Mouse (Mus musculus): ENCODE results near the gene Aloxe3. TPM values are rescaled to one million over a fixed set of nuclear protein-coding genes. Genes with fewer than 3 reads are reported as not detected.

The Aloxe3 gene
- polyA plus RNA-seq, 1 experiment: 0.01 TPM

GRCm38 (mm10) chr11:69098762-69099091 is 27.0 kb upstream of the Aloxe3 start:
- H3K36me3 ChIP-seq (ENCODE audit: control insufficient read depth): peaks cover 33% of the 10 kb centered on the region
- no peaks in the 10 kb centered on the region for H3K9me3 ChIP-seq (ENCODE audit: control insufficient read depth, low read length)
- H3K27me3 ChIP-seq (ENCODE audit: control insufficient read depth): no peaks in the 10 kb centered on the region
- H3K4me1 ChIP-seq (ENCODE audit: control insufficient read depth): peaks cover 70% of the 10 kb centered on the region
- peak overlapping the region; percentile 65 for H3K4me3 ChIP-seq (replicated peaks)
- no peak for TF ChIP-seq GATA1 (IDR thresholded peaks at IDR 0.05; ENCODE audit: low read length)
- TF ChIP-seq TAL1 (IDR thresholded peaks at IDR 0.05; ENCODE audit: low read length): no peak

GRCm38 (mm10) chr11:69099177-69099914 is 26.4 kb upstream of the Aloxe3 start:
- TF ChIP-seq TAL1 (IDR thresholded peaks at IDR 0.05; ENCODE audit: low read length) (no peak), GATA1 (IDR thresholded peaks at IDR 0.05; ENCODE audit: low read length) (no peak)
- peaks cover 39% of the 10 kb centered on the region for H3K36me3 ChIP-seq (ENCODE audit: control insufficient read depth)
- H3K4me1 ChIP-seq (ENCODE audit: control insufficient read depth): peaks cover 65% of the 10 kb centered on the region
- H3K27me3 ChIP-seq (ENCODE audit: control insufficient read depth): no peaks in the 10 kb centered on the region
- H3K4me3 ChIP-seq (replicated peaks): peak overlapping the region; percentile 65
- no peaks in the 10 kb centered on the region for H3K9me3 ChIP-seq (ENCODE audit: control insufficient read depth, low read length)

GRCm38 (mm10) chr11:69099915-69100345 is 25.8 kb upstream of the Aloxe3 start:
- H3K4me3 ChIP-seq (replicated peaks): peak overlapping the region; percentile 65
- peaks cover 45% of the 10 kb centered on the region for H3K36me3 ChIP-seq (ENCODE audit: control insufficient read depth)
- H3K4me1 ChIP-seq (ENCODE audit: control insufficient read depth): peaks cover 59% of the 10 kb centered on the region
- H3K9me3 ChIP-seq (ENCODE audit: control insufficient read depth, low read length): no peaks in the 10 kb centered on the region
- no peaks in the 10 kb centered on the region for H3K27me3 ChIP-seq (ENCODE audit: control insufficient read depth)
- TF ChIP-seq GATA1 (IDR thresholded peaks at IDR 0.05; ENCODE audit: low read length): no peak

- no peak for TF ChIP-seq TAL1 (IDR thresholded peaks at IDR 0.05; ENCODE audit: low read length)
- no peak for TF ChIP-seq GATA1 (IDR thresholded peaks at IDR 0.05; ENCODE audit: low read length)
- H3K27me3 ChIP-seq (ENCODE audit: control insufficient read depth): no peaks in the 10 kb centered on the region
- H3K36me3 ChIP-seq (ENCODE audit: control insufficient read depth): peaks cover 54% of the 10 kb centered on the region
- H3K4me3 ChIP-seq (replicated peaks): peak overlapping the region; percentile 65
- H3K4me1 ChIP-seq (ENCODE audit: control insufficient read depth): peaks cover 50% of the 10 kb centered on the region
- H3K9me3 ChIP-seq (ENCODE audit: control insufficient read depth, low read length): no peaks in the 10 kb centered on the region
These were observed 24.9 kb upstream of the Aloxe3 start for GRCm38 (mm10) chr11:69100639-69101360.

- no peaks in the 10 kb centered on the region for H3K9me3 ChIP-seq (ENCODE audit: control insufficient read depth, low read length)
- TF ChIP-seq GATA1 (IDR thresholded peaks at IDR 0.05; ENCODE audit: low read length) (no peak), TAL1 (IDR thresholded peaks at IDR 0.05; ENCODE audit: low read length) (no peak)
- peaks cover 61% of the 10 kb centered on the region for H3K36me3 ChIP-seq (ENCODE audit: control insufficient read depth)
- no peaks in the 10 kb centered on the region for H3K27me3 ChIP-seq (ENCODE audit: control insufficient read depth)
- no peak overlapping the region for H3K4me3 ChIP-seq (replicated peaks)
- H3K4me1 ChIP-seq (ENCODE audit: control insufficient read depth): peaks cover 40% of the 10 kb centered on the region
These were observed 23.9 kb upstream of the Aloxe3 start for GRCm38 (mm10) chr11:69101604-69102402.

- H3K9me3 ChIP-seq (ENCODE audit: control insufficient read depth, low read length): no peaks in the 10 kb centered on the region
- no peaks in the 10 kb centered on the region for H3K27me3 ChIP-seq (ENCODE audit: control insufficient read depth)
- no peak overlapping the region for H3K4me3 ChIP-seq (replicated peaks)
- H3K4me1 ChIP-seq (ENCODE audit: control insufficient read depth): peaks cover 35% of the 10 kb centered on the region
- peaks cover 67% of the 10 kb centered on the region for H3K36me3 ChIP-seq (ENCODE audit: control insufficient read depth)
- TF ChIP-seq GATA1 (IDR thresholded peaks at IDR 0.05; ENCODE audit: low read length) (no peak), TAL1 (IDR thresholded peaks at IDR 0.05; ENCODE audit: low read length) (no peak)
These were observed 23.3 kb upstream of the Aloxe3 start for GRCm38 (mm10) chr11:69102403-69102725.

- Histone ChIP-seq H3K4me3 (replicated peaks) (no peak overlapping the region), H3K9me3 (ENCODE audit: control insufficient read depth, low read length) (no peaks in the 10 kb centered on the region), H3K27me3 (ENCODE audit: control insufficient read depth) (no peaks in the 10 kb centered on the region), H3K36me3 (ENCODE audit: control insufficient read depth) (peaks cover 74% of the 10 kb centered on the region), H3K4me1 (ENCODE audit: control insufficient read depth) (peaks cover 29% of the 10 kb centered on the region)
- TF ChIP-seq GATA1 (IDR thresholded peaks at IDR 0.05; ENCODE audit: low read length) (no peak), TAL1 (IDR thresholded peaks at IDR 0.05; ENCODE audit: low read length) (no peak)
These were observed 22.6 kb upstream of the Aloxe3 start for GRCm38 (mm10) chr11:69103121-69103520.

GRCm38 (mm10) chr11:69103531-69104435 is 21.9 kb upstream of the Aloxe3 start:
- Histone ChIP-seq H3K27me3 (ENCODE audit: control insufficient read depth) (no peaks in the 10 kb centered on the region), H3K4me1 (ENCODE audit: control insufficient read depth) (peaks cover 22% of the 10 kb centered on the region), H3K36me3 (ENCODE audit: control insufficient read depth) (peaks cover 80% of the 10 kb centered on the region), H3K9me3 (ENCODE audit: control insufficient read depth, low read length) (no peaks in the 10 kb centered on the region), H3K4me3 (replicated peaks) (no peak overlapping the region)
- no peak for TF ChIP-seq GATA1 (IDR thresholded peaks at IDR 0.05; ENCODE audit: low read length)
- no peak for TF ChIP-seq TAL1 (IDR thresholded peaks at IDR 0.05; ENCODE audit: low read length)

All from erythroblast, embryonic 14.5 days (primary cell).